Mouse (Mus musculus) heart, postnatal 14 days (tissue): ENCODE data around the gene Rbm45. TPM values are rescaled to one million over a fixed set of nuclear protein-coding genes. Genes with fewer than 3 reads are reported as not detected.

Experiments used
- total RNA-seq, 2 experiments: library from RNA; stranded (reverse); gene quantifications; 2 replicates each; pipeline ENCODE4 v1.2.3; 2021

Rbm45 gene
- total RNA-seq, 2 experiments from 2014 or later: 21.6 to 24.3 TPM

Other genes with a start within 250 kb of the Rbm45 start
- under 1 TPM; 0.29 TPM for gene Pde11a, start 31.2 kb upstream of the Rbm45 start, total RNA-seq
- gene Cyct, start 9.5 kb upstream of the Rbm45 start, total RNA-seq: not detected
- gene Osbpl6, start 36.5 kb downstream of the Rbm45 start, total RNA-seq: 10 to 100 TPM in 1 of 2 experiments, 1 to 10 TPM in 1; 5.7 to 10.4 TPM